Mouse (Mus musculus) hindbrain, postnatal 0 days (tissue): Measurements from ENCODE around the gene Gtf3c4. TPM values are rescaled to one million over a fixed set of nuclear protein-coding genes. Genes with fewer than 3 reads are reported as not detected.

ENCODE experiments used
- ATAC-seq: fragments of 200-750 bp; cut with Nextera tagmentation; 2 replicates; pipeline ENCODE4 v1.8.0; 2017; ENCODE audit warnings: mild to moderate bottlenecking, moderate TSS enrichment, moderate library complexity
- DNase-seq: peaks from one replicate; pipeline ENCODE4 v3.0.0-alpha.2; 2015; ENCODE audit warnings: low spot score
- H3K27ac ChIP-seq: fragments of 300-500 bp; sonication (generic); 2 replicates; pipeline ENCODE4 v1.5.1; 2014; ENCODE audit warnings: mild to moderate bottlenecking
- H3K27me3 ChIP-seq: fragments of 300-500 bp; sonication (generic); 2 replicates; pipeline ENCODE4 v1.6.1; 2014; ENCODE audit warnings: low read length, mixed read lengths; ENCODE audit not compliant: insufficient read depth
- H3K36me3 ChIP-seq: fragments of 300-500 bp; sonication (generic); 2 replicates; pipeline ENCODE4 v1.6.1; 2014; ENCODE audit warnings: low read length, mixed read lengths; ENCODE audit not compliant: insufficient read depth
- H3K4me1 ChIP-seq: fragments of 300-500 bp; sonication (generic); 2 replicates; pipeline ENCODE4 v1.6.1; 2014; ENCODE audit warnings: antibody characterized with exemption, low read length, mixed read lengths; ENCODE audit not compliant: insufficient read depth
- H3K4me2 ChIP-seq: fragments of 300-500 bp; sonication (generic); 2 replicates; pipeline ENCODE4 v1.6.1; 2014; ENCODE audit warnings: low read depth, mild to moderate bottlenecking, low read length, moderate library complexity, mixed read lengths
- H3K4me3 ChIP-seq: fragments of 300-500 bp; sonication (generic); 2 replicates; pipeline ENCODE4 v1.5.1; 2014; ENCODE audit warnings: low read length
- H3K9ac ChIP-seq: fragments of 300-500 bp; sonication (generic); replicated peaks from 2 replicates; pipeline ENCODE4 v1.6.1; 2014; ENCODE audit warnings: mild to moderate bottlenecking, low read length, moderate library complexity, mixed read lengths
- H3K9me3 ChIP-seq: fragments of 300-500 bp; sonication (generic); 2 replicates; pipeline ENCODE4 v1.6.1; 2016; ENCODE audit warnings: low read length, mixed read lengths
- CTCF ChIP-seq: IDR thresholded peaks from 2 replicates; pipeline ENCODE4 v1.5.1; 2016; ENCODE audit warnings: antibody characterized with exemption, control low read depth, low read depth
- WGBS: fragments of 180-500 bp; shearing (Covaris S2); extraction: QIAGEN DNeasy Blood & Tissue Kit; methylation state at CpG from one replicate; pipeline ENCODE4 v1.1.7; 2014; 5-methylcytosine and 5-hydroxymethylcytosine counted together
- polyA plus RNA-seq: library from polyadenylated mRNA; unstranded; fragments of >200 nt; fragmentation: Nextera tagmentation; extraction: Ambion mirVana; gene quantifications from 2 replicates; pipeline ENCODE4 v1.2.1, GENCODE M21; 2015
- total RNA-seq: library from RNA; depleted of rRNA; stranded (reverse); fragments of >200 nt; gene quantifications from 2 replicates; pipeline ENCODE4 v1.2.3, GENCODE M21; 2014

Gene Gtf3c4
- total and polyA plus RNA-seq, 2 experiments from 2014 or later, result 14.5 to 64.3 TPM

GRCm38 (mm10) chr2:28842042-28842441 is 1.9 kb upstream of the Gtf3c4 start:
- TF ChIP-seq CTCF, result no peak
- peaks cover 17% of the 10 kb centered on the region for H3K4me1 ChIP-seq
- no peaks in the 10 kb centered on the region for H3K9me3 ChIP-seq
- H3K27me3 ChIP-seq, result no peaks in the 10 kb centered on the region
- WGBS, result 77% methylated on average over 3 of the region's 3 CpGs
- H3K36me3 ChIP-seq, result peaks cover 15% of the 10 kb centered on the region
- H3K27ac ChIP-seq, result no peak overlapping the region
- ATAC-seq (no peak), DNase-seq (no peak)
- H3K4me2 ChIP-seq, result peak overlapping the region; percentile 97
- H3K9ac ChIP-seq, result no peak overlapping the region
- H3K4me3 ChIP-seq, result no peak overlapping the region

- H3K36me3 ChIP-seq, result peaks cover 4% of the 10 kb centered on the region
- no peak for DNase-seq
- H3K9me3 ChIP-seq, result no peaks in the 10 kb centered on the region
- H3K4me1 ChIP-seq, result peaks cover 20% of the 10 kb centered on the region
- under 1% methylated on average over 48 of the region's 53 CpGs for WGBS
- H3K27me3 ChIP-seq, result no peaks in the 10 kb centered on the region
- peak overlapping the region; percentile 99 for H3K4me3 ChIP-seq
- H3K9ac ChIP-seq, result peak overlapping the region; percentile 92
- no peak; the same call in none of the 2 replicates for ATAC-seq
- peak overlapping the region; percentile 89 for H3K27ac ChIP-seq
- peak overlapping the region; percentile 97 for H3K4me2 ChIP-seq
- TF ChIP-seq CTCF, result no peak
These were observed 499 bp downstream of the Gtf3c4 start for GRCm38 (mm10) chr2:28839501-28840221.

DNA sequence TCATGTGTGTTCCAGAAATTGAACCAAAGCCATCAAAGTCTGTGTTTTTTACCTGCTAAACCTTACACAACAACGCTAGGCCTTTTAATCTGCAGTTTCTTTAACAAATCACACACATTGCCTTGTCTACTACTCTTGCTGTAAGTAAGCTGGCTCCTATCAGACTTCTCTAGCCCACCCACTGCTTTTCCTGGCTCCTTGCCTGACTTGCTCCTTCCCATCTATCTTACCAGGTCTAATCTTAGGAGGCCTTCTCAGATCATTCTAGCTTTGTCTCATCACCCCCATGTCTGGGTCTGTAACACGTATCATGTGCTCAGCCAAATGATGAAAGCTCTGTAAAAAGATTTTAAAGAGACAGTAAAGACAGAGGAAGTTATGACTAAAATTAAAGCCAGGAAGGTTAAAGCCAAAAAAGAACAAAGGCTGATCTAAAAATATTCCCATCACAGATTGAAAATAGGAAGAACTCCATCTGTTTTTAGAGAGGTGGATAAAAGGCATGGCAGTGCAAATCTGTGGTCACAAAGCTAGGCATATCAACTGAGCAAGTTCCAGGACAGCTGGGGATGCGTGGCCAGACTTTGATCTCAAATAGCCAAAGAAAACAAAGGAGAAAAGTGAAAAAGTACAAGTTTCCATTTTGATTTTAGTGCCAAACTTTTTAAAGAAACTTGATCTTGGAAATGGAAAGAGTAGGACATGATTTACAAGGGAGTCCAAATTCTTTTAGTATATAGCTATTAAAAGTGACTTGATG is 3.8 kb downstream of the Gtf3c4 start:
- no peak overlapping the region for H3K9ac ChIP-seq
- no peaks in the 10 kb centered on the region for H3K9me3 ChIP-seq
- H3K4me1 ChIP-seq, result peaks cover 14% of the 10 kb centered on the region
- no peak for TF ChIP-seq CTCF
- ATAC-seq (no peak), DNase-seq (peak; percentile 28)
- H3K4me3 ChIP-seq, result no peak overlapping the region
- WGBS, result 54% methylated on average over 3 of the region's 3 CpGs
- no peak overlapping the region for H3K27ac ChIP-seq
- no peaks in the 10 kb centered on the region for H3K27me3 ChIP-seq
- H3K4me2 ChIP-seq, result no peak overlapping the region
- peaks cover 22% of the 10 kb centered on the region for H3K36me3 ChIP-seq

DNA sequence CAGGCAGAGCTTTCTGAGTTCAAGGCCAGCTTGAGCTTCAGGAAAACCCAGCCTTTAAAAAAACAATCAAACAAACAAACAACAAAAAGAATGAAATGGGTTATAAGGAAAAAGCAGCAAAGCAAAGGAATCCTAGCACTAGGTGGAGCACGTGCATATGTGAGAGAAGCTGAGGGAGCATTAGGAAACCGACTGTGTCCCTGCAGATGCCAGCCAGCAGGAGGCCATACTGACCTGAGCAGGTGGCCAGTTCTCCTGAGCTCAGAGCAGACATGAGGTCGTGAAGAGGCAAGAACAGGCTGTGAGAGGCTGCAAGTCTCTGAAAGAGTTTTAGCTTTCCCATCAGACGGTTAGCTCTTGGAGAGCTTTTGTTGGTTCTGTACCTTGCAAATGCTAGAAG is 10.9 kb downstream of the Gtf3c4 start:
- Histone ChIP-seq H3K9me3 (no peaks in the 10 kb centered on the region), H3K27me3 (no peaks in the 10 kb centered on the region), H3K4me1 (no peaks in the 10 kb centered on the region), H3K4me2 (no peak overlapping the region), H3K36me3 (peaks cover 63% of the 10 kb centered on the region), H3K4me3 (no peak overlapping the region), H3K27ac (no peak overlapping the region), H3K9ac (no peak overlapping the region)
- ATAC-seq, result no peak
- 37% methylated on average over 4 of the region's 4 CpGs for WGBS
- no peak for DNase-seq
- TF ChIP-seq CTCF, result peak; percentile 57

DNA sequence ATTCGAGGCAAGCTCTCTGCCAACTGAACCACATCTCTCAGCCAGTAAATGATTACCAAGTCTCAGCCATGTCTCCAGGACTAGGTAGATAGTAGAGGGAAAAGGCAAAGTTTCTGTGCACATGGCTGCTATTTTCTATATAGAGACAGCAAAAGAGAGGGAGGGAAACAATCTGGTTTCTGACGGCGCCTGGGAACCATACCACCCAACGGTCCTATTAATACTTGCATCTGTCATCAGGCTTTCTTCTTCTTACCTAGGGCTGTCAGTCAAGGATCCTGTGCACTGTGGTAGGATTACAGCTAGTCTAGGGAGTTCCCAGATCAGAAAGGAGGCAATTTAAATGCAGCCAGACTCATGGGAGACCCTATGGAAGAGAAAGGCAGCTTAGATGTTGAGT is 21.3 kb downstream of the Gtf3c4 start:
- TF ChIP-seq CTCF, result no peak
- Histone ChIP-seq H3K27ac (no peak overlapping the region), H3K9me3 (no peaks in the 10 kb centered on the region), H3K9ac (no peak overlapping the region), H3K4me3 (no peak overlapping the region), H3K4me2 (no peak overlapping the region), H3K36me3 (peaks cover 5% of the 10 kb centered on the region; the same call in 1 of the 2 replicates), H3K4me1 (no peaks in the 10 kb centered on the region), H3K27me3 (no peaks in the 10 kb centered on the region)
- ATAC-seq (no peak), DNase-seq (no peak)
- 83% methylated on average over 4 of the region's 4 CpGs for WGBS

- TF ChIP-seq CTCF, result no peak
- no peak overlapping the region for H3K4me2 ChIP-seq
- WGBS, result 37% methylated on average over 5 of the region's 5 CpGs
- DNase-seq (no peak), ATAC-seq (no peak)
- no peaks in the 10 kb centered on the region for H3K27me3 ChIP-seq
- H3K36me3 ChIP-seq, result no peaks in the 10 kb centered on the region
- H3K4me1 ChIP-seq, result no peaks in the 10 kb centered on the region
- H3K9ac ChIP-seq, result no peak overlapping the region
- H3K4me3 ChIP-seq, result no peak overlapping the region
- H3K9me3 ChIP-seq, result no peaks in the 10 kb centered on the region
- no peak overlapping the region for H3K27ac ChIP-seq
These were observed 29.7 kb downstream of the Gtf3c4 start for GRCm38 (mm10) chr2:28810260-28811013.
